Mouse (Mus musculus): ENCODE data around the gene Fmo5. TPM values are rescaled to one million over a fixed set of nuclear protein-coding genes. Genes with fewer than 3 reads are reported as not detected.

Gene Fmo5
- total RNA-seq, 1 experiment: 0.27 TPM

GRCm38 (mm10) chr3:97627893-97628292 lies 711 bp upstream of the Fmo5 start:
- Histone ChIP-seq H3K4me3 (ENCODE audit: insufficient read depth in 1 of 2, low read depth in 1 of 2, low read length in 2 of 2, poor library complexity in 1 of 2, severe bottlenecking in 1 of 2) (no peak overlapping the region), H3K4me1 (ENCODE audit: control insufficient read depth in 2 of 2, insufficient read depth in 2 of 2, low read length in 2 of 2, poor library complexity in 1 of 2) (0 out of 4 replicates have a peak, but pooled peaks cover 0 to 1% of the 10 kb centered on the region in 2 experiments), H3K9me3 (ENCODE audit: control insufficient read depth, insufficient read depth, low read depth, low read length) (no peaks in the 10 kb centered on the region), H3K27ac (ENCODE audit: insufficient read depth, low read depth, low read length, poor library complexity, severe bottlenecking) (no peak overlapping the region), H3K9ac (ENCODE audit: insufficient read depth, low read depth, low read length, poor library complexity, severe bottlenecking) (no peak overlapping the region), H3K36me3 (ENCODE audit: control insufficient read depth, insufficient read depth, low read length, poor library complexity, severe bottlenecking) (no peaks in the 10 kb centered on the region)
- in situ Hi-C loops (cut with MboI; ENCODE audit: low sequenced_read_pairs in 2 of 2, unreplicated experiment in 2 of 2): no loop called here
- DNase-seq (ENCODE audit: low read depth, low spot score): no peak
- TF ChIP-seq ZC3H11A (IDR thresholded peaks at IDR 0.05; ENCODE audit: borderline replicate concordance, low read depth, low read length) (no peak), ZNF384 (IDR thresholded peaks at IDR 0.05; ENCODE audit: low read depth, low read length) (no peak), MAFK (IDR thresholded peaks at IDR 0.05; ENCODE audit: insufficient read depth, low read depth, low read length) (no peak), HCFC1 (IDR thresholded peaks at IDR 0.05; ENCODE audit: borderline replicate concordance, insufficient read depth, low read length) (no peak), CHD2 (IDR thresholded peaks at IDR 0.05; ENCODE audit: low read depth, low read length) (no peak)

- Histone ChIP-seq H3K9me3 (ENCODE audit: control insufficient read depth, insufficient read depth, low read depth, low read length) (no peaks in the 10 kb centered on the region), H3K9ac (ENCODE audit: insufficient read depth, low read depth, low read length, poor library complexity, severe bottlenecking) (no peak overlapping the region), H3K27ac (ENCODE audit: insufficient read depth, low read depth, low read length, poor library complexity, severe bottlenecking) (no peak overlapping the region), H3K4me3 (ENCODE audit: insufficient read depth in 1 of 2, low read depth in 1 of 2, low read length in 2 of 2, poor library complexity in 1 of 2, severe bottlenecking in 1 of 2) (no peak overlapping the region), H3K4me1 (ENCODE audit: control insufficient read depth in 2 of 2, insufficient read depth in 2 of 2, low read length in 2 of 2, poor library complexity in 1 of 2) (0 out of 4 replicates have a peak, but pooled peaks cover 0 to 1% of the 10 kb centered on the region in 2 experiments), H3K36me3 (ENCODE audit: control insufficient read depth, insufficient read depth, low read length, poor library complexity, severe bottlenecking) (no peaks in the 10 kb centered on the region)
- DNase-seq (ENCODE audit: low read depth, low spot score): no peak
- TF ChIP-seq CHD2 (IDR thresholded peaks at IDR 0.05; ENCODE audit: low read depth, low read length) (no peak), ZNF384 (IDR thresholded peaks at IDR 0.05; ENCODE audit: low read depth, low read length) (no peak), MAFK (IDR thresholded peaks at IDR 0.05; ENCODE audit: insufficient read depth, low read depth, low read length) (no peak), HCFC1 (IDR thresholded peaks at IDR 0.05; ENCODE audit: borderline replicate concordance, insufficient read depth, low read length) (no peak), ZC3H11A (IDR thresholded peaks at IDR 0.05; ENCODE audit: borderline replicate concordance, low read depth, low read length) (no peak)
- in situ Hi-C loops (cut with MboI; ENCODE audit: low sequenced_read_pairs in 2 of 2, unreplicated experiment in 2 of 2): no loop called here
Measured at GRCm38 (mm10) chr3:97629941-97630340, 1.3 kb downstream of the Fmo5 start.

GRCm38 (mm10) chr3:97630746-97631145 lies 2.1 kb downstream of the Fmo5 start:
- no peaks in the 10 kb centered on the region for H3K9me3 ChIP-seq (ENCODE audit: control insufficient read depth, insufficient read depth, low read depth, low read length)
- in situ Hi-C loops (cut with MboI; ENCODE audit: low sequenced_read_pairs in 2 of 2, unreplicated experiment in 2 of 2): no loop called here

GRCm38 (mm10) chr3:97631258-97631860 lies 2.8 kb downstream of the Fmo5 start:
- H3K27ac ChIP-seq (ENCODE audit: insufficient read depth, low read depth, low read length, poor library complexity, severe bottlenecking): no peak overlapping the region
- TF ChIP-seq HCFC1 (IDR thresholded peaks at IDR 0.05; ENCODE audit: borderline replicate concordance, insufficient read depth, low read length) (no peak), MAFK (IDR thresholded peaks at IDR 0.05; ENCODE audit: insufficient read depth, low read depth, low read length) (no peak), CHD2 (IDR thresholded peaks at IDR 0.05; ENCODE audit: low read depth, low read length) (no peak), ZNF384 (IDR thresholded peaks at IDR 0.05; ENCODE audit: low read depth, low read length) (no peak), ZC3H11A (IDR thresholded peaks at IDR 0.05; ENCODE audit: borderline replicate concordance, low read depth, low read length) (no peak)

More at GRCm38 (mm10) chr3:97630746-97631145, 2.1 kb downstream of the Fmo5 start:
- DNase-seq (ENCODE audit: low read depth, low spot score): no peak
- H3K36me3 ChIP-seq (ENCODE audit: control insufficient read depth, insufficient read depth, low read length, poor library complexity, severe bottlenecking): no peaks in the 10 kb centered on the region
- no peak overlapping the region for H3K27ac ChIP-seq (ENCODE audit: insufficient read depth, low read depth, low read length, poor library complexity, severe bottlenecking)
- no peak overlapping the region for H3K4me3 ChIP-seq (ENCODE audit: insufficient read depth in 1 of 2, low read depth in 1 of 2, low read length in 2 of 2, poor library complexity in 1 of 2, severe bottlenecking in 1 of 2)
- TF ChIP-seq CHD2 (IDR thresholded peaks at IDR 0.05; ENCODE audit: low read depth, low read length): no peak
- TF ChIP-seq ZC3H11A (IDR thresholded peaks at IDR 0.05; ENCODE audit: borderline replicate concordance, low read depth, low read length): no peak
- TF ChIP-seq ZNF384 (IDR thresholded peaks at IDR 0.05; ENCODE audit: low read depth, low read length): no peak
- TF ChIP-seq HCFC1 (IDR thresholded peaks at IDR 0.05; ENCODE audit: borderline replicate concordance, insufficient read depth, low read length): no peak
- TF ChIP-seq MAFK (IDR thresholded peaks at IDR 0.05; ENCODE audit: insufficient read depth, low read depth, low read length): no peak
- 0 out of 4 replicates have a peak, but pooled peaks cover 0 to 1% of the 10 kb centered on the region in 2 experiments for H3K4me1 ChIP-seq (ENCODE audit: control insufficient read depth in 2 of 2, insufficient read depth in 2 of 2, low read length in 2 of 2, poor library complexity in 1 of 2)
- H3K9ac ChIP-seq (ENCODE audit: insufficient read depth, low read depth, low read length, poor library complexity, severe bottlenecking): no peak overlapping the region

More at GRCm38 (mm10) chr3:97631258-97631860, 2.8 kb downstream of the Fmo5 start:
- in situ Hi-C loops (cut with MboI; ENCODE audit: low sequenced_read_pairs in 2 of 2, unreplicated experiment in 2 of 2): no loop called here
- Histone ChIP-seq H3K36me3 (ENCODE audit: control insufficient read depth, insufficient read depth, low read length, poor library complexity, severe bottlenecking) (no peaks in the 10 kb centered on the region), H3K4me1 (ENCODE audit: control insufficient read depth in 2 of 2, insufficient read depth in 2 of 2, low read length in 2 of 2, poor library complexity in 1 of 2) (0 out of 4 replicates have a peak, but pooled peaks cover 0 to 1% of the 10 kb centered on the region in 2 experiments), H3K9ac (ENCODE audit: insufficient read depth, low read depth, low read length, poor library complexity, severe bottlenecking) (no peak overlapping the region), H3K9me3 (ENCODE audit: control insufficient read depth, insufficient read depth, low read depth, low read length) (no peaks in the 10 kb centered on the region), H3K4me3 (ENCODE audit: insufficient read depth in 1 of 2, low read depth in 1 of 2, low read length in 2 of 2, poor library complexity in 1 of 2, severe bottlenecking in 1 of 2) (no peak overlapping the region)
- no peak for DNase-seq (ENCODE audit: low read depth, low spot score)

Data from ES-E14 (cell line).